Mouse (Mus musculus) kidney, postnatal 36 days (tissue): Measurements from ENCODE around the gene Fgfr2.

Source experiments
- DNase-seq, 2 experiments: peaks; one replicate each; pipeline ENCODE4 v3.0.0; 2021 to 2022; ENCODE audit warnings: mixed read lengths in 2 of 2

The Fgfr2 gene

DNA sequence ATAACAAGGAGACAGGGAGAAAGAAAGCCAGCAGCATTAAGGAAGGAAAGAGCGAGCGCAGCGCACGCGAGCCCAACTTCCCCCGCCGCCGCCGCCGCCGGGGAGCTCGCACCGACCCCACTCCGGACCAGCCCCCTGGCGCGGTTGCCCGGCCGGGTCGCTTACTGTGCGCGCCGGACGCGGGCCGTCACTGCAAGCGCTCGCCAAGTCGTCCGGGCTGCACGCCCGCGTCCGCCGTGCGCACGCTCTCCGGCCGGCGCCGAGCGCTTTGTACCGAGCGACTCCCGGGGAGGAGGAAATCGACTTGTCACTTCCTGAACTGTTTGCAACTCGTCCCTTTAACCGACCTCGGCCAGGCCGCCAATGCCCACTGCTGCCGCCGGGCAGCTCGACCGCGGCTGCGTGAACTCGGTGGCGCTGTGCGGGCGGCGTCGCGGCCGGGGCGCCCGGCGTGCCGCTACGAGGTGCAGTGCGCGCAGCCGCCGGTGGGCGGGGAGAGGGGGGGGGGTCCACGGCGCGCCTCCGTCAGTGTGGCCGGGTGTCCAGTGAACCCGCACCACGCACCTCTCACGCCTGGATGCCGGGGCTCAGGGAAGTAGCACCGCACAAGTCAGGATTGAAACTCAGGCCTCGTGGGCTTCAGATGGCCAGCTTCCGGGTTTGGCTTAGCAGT, 309.6 kb downstream of the Fgfr2 start, which contains the start of gene Fam53b:
Gene Fam53b, minus strand, starts transcription at position 471 of the 673 bp plus-strand sequence.
- peak; percentile 75 to 83 for DNase-seq

DNA sequence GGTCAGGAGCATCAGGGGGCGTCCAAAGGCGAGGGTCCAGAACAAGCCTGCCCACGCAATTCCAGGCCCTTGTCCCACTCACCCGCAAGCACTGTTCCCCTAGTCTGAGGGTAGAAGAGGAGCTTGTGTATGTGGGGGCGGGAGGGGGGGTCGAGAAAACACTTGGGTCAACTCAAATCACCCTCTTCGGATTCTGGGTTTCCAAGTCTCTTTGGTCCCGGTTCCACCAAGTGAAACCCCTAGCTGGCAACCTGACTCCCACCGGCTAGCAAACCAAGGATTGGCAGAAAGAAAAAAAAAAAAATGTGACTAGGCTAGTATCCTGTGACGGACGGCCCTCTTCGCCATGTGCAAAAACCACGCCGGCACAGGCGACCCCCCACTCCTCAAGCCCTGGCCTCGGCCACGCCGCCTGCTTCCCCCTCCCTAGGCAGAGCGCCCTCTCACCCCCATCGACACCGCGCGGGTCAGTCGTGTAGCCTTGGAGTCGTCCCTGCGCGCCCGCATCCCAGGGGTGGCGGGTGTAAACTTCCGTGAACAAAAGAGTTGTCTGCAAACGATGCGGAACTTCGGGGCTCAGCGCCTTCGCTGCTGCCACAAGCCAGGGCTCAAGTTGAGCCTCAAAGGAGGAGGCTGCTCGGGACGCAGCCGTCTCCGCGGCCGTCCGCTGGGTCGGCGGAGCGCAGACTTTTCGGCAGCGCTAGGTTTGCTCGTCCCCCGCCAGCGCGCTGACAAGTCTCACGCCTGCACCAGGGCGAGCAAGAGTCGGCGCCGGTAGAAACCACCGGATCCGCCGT, 310.3 kb downstream of the Fgfr2 start:
- peak; percentile 39 to 69 for DNase-seq

DNA sequence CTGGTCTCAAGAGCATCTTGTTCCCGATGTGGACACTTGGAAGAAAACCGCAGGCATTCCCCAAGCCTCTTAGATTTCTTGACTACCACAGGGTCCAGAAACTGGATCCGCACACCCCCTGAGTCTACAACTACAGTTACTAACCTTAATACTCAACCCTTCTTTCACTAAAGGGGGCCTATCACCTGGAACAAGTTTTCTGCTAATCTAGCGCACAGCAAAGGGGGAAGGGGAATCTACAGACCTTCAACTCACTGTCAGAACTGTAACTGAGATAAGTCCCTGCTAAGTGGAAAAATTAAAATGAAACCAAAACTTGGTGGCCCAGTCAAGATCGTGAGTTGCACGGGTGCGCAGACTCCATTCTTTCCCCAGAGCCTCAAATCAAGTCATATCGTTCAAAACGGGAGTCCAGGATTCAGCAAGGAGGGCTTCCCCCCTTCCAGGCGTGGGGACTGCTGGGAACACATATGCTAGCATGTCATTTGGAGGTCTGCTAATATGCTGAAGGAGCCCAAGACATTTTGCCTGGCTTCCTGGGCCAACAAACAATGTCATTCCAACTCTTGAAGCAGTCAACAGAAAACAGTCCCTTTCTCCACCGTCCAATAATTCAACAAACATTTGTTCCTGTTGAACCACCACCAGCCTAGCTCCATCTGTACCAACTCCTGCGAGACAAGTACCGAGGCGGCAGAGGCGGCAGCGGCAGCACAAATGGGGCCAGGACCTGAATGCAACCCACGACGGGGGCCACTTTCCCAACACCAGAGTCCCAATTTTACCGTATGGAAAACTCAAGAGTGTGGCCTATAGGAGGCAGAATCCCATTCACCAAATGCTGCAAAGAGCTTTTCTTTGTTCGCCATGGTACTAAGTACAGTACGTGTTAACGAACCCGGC, 311.2 kb downstream of the Fgfr2 start:
- DNase-seq = peak in 1 of 2 experiments; percentile 42

DNA sequence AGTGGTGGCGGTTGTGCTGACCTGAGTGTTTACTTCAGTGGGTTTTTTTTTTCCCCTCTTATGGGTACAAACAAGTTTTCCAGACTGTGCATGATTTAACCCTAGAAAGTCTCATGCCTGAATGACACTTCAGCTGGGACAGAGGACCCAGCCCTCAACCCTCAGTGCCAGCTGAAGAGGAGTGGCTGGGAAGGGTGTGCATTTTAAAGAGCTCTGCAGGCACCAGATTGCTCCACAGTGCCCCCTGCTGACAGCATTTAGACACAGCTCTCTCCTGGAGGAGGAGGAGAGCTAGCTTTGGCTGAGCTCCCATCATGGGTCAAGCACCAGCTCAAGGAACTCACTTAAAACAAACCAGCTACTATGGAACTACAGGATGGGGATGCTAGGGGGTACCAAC, 312.3 kb downstream of the Fgfr2 start:
- DNase-seq = peak; percentile 92 to 97

DNA sequence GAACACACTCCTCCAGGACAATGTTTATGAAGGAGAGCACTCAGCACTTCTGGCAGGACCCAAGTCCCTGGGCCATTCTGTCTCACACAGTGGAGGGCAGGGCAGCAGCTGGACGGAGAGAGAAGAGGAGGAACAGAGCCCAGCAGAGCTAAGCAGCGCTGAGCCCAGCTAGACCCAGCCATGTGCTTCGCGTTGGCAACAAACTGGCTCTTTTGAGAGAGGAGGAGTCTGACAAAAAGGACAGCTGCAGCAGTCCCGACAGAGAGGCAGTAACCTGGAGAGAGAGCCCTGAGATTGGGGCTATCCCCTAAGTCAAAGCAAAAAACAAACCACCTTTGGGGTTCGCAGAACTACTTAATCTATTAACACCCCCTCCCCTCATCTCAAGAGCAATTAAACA, 312.8 kb downstream of the Fgfr2 start:
- DNase-seq = peak in 1 of 2 experiments; percentile 62

DNA sequence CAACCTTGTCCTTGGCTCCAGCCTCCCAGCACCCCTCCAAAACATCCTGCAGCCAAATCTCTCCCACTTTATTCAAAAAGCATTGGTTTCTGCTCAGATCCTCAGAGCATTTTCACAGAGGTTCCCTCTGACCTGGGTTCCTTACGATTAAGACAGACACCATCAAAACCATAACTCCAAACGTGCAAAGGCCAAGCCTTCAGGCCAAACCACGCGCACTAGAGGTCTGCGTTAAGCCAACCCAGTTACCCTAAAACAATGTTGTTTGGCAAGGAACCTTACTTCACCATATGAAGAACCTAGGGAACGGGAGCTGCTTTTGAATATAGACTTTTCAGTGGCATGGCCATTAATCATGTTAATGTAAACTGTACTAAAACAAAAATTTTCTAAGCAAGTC, 313.4 kb downstream of the Fgfr2 start:
- no peak for DNase-seq

DNA sequence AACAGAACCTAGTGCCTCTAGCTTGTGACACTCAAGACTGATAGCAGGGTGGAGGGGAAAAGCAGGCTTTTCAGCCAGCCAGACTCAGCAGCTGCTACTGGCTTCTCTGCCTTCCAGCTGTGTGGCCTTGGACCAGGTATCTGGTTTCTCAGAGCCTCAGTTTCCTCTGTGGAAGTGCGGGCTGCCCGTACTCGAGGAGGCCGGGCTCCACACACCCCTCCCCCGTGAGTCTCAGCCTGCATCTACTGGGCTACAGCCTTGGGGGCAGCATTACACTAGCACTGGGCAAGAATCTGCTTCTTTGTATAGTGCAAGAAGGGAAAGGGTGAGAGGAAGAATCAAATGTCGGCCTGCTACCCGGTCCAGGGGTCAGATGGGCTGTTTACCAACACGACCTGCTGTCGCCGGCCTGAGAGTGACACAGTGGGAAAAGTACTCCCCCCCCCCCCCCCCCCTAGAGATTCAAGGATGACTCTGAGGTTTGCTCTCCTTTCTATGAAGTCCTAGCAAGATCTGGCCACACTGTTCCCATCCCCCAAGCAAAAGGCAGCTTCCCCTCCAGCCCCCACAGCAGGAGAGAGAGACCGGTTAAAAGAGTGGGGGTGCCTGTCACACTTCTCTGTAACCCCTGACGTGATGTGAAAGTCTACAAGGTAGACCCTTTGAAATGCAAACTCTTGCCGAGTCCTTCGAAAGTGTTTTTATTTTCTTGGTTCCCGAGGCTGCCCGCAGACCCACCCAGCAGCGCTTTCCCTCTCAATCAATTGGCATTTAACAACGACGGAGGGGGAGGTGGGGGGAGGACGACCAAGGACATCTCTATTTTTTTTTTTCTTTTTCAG, 314.1 kb downstream of the Fgfr2 start:
- peak in 1 of 2 experiments; percentile 49 for DNase-seq

DNA sequence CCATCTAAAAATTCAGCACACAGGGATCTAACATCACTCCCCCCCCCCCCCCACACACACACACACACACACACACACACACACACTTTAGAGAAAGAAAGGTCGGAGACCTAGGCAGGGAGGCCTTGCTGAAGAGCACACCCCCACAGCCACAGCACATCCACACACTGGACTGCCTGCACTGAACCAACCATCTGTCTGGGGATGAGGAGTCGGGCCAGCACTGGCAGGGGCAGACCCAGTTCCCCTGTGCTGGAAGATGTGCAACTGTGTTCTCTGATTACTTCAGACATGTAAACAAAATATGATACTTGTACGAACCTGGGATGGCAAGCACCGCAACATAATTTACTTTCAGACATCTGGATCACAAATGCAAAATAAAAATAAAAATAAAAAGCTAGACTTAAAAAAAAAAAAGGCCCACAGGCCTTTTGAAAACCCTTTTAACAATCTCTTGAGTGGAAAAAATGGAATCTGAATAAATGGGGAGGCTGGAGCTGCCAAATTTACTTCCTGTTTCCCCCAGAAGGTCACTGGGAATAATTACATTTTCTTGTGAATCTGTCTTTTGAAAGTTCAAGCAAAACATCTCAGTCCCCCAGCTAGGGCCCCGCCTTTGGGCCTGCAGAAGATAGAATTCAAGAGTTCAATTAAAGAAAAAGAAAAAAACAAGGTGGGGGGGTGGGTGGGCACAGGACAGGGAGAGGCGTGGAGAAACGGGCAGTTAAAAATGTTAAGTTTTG, 314.9 kb downstream of the Fgfr2 start:
- peak in 1 of 2 experiments; percentile 22 for DNase-seq

DNA sequence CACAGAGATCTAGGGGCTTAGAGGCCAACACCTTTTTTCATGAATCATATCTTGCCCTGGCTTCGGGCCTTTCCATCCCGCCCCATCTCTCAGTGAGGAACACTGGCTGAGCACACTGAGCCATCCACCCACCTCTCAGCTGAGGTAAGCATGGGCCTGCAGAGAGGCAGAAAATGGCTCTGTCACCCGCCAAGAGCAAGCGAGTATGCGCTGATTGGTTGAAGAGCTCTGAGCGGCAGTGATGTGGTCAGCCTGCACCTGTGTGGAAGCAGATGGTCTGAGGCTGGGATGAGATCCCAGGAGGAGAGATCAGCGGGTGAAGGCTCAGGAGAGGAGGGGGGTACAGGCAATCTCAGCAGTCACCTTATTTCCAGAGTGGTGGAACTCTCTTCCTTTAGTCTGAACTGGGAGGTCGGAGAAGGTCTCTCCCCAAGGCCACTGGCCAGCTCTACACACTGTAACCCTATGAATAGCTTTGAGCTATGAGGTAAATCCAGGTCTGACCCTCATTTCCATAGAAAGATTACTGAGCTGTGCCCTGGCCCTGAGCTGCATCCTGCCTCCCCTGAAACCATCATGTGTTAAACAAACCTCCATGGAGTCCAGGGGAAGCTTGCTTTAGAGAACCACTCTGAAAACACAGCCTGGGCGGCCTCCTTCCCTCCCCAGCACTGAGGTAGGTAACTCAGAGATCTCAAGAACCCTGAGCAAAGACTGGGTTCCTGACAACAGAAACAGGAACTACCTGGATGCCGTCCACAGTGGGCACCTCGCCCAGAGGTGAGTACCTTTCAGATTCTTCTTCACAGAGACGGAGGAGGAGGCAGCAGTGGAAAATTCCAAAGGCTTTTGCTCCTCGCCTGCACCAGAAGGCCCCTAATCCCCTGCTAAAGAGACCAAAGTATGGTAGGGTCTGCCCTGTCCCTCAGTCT, 316.0 kb downstream of the Fgfr2 start:
- DNase-seq = peak; percentile 81 to 85

DNA sequence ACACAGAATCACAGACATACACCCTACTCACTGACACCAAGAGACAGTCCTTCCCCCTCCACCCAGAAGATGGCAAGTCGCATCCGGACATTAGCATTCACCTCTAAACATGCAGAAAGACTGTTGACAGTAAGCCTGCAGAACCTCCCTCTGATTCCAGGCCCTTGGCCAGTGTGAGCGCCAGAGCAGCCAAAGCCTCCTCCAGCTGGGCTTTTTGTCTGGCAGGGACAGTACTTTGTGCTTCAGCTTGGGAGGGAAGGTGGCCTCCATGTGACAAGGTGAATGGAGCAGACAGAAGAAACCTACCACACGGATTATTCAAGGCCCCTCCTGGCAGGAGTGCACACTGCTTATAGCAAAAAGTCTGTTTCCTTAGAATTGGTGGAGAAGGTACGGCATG, 316.9 kb downstream of the Fgfr2 start:
- DNase-seq = no peak

DNA sequence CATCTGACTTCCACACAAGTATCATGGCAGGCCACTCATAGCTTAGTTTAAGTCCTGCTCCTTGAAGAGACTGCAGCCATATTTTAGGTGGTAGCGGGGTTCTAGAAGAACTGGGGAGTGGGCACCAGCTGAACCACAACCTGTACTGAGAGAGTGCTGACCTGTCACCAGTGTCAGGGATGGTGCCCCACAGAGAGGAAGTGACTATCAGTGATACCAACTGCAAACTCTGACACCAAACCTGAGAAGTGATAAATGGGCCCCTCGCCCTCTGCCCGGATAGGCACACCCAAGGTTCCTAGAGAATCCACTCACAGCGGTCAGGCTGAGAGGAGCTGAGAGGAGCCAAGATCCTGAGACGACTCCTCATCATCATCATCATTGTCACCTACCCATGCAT, 318.2 kb downstream of the Fgfr2 start:
- DNase-seq = no peak

DNA sequence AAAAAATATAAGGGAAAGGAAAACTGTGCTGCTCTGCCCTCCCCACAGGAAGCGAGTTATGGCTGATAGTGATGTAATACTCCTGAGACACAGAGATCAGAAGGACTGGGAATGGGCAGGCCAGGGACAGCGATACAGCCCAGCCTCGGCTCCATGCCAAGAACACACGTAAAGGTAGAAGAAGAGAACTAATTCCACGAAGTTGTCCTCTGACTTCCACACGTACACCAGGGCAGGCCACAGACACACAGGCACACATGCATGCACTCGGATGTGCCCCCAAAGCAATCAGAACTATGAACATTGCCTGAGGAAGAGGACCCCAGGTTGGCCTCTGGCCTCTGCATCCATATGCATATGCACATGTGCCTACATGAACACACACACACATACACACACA, 318.7 kb downstream of the Fgfr2 start:
- no peak for DNase-seq

DNA sequence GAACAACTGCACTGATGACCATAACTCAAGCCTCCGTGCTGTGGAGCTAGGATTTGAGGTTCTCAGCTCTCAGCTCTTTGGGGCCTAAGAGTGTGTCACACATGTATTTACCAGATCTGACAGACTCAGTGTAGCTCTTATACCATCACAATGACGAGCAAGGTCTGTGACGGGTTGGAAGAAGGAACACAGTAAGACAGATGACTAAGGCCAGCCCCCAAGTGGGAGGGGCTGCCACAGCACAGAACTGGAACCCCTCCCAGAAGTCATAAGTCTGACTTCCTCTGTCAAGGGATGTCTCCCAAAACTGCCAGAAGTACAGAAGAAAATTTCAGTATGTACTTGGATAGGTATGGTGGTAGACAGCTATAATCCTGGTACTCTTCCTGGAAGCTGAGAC, 319.2 kb downstream of the Fgfr2 start:
- DNase-seq = no peak

DNA sequence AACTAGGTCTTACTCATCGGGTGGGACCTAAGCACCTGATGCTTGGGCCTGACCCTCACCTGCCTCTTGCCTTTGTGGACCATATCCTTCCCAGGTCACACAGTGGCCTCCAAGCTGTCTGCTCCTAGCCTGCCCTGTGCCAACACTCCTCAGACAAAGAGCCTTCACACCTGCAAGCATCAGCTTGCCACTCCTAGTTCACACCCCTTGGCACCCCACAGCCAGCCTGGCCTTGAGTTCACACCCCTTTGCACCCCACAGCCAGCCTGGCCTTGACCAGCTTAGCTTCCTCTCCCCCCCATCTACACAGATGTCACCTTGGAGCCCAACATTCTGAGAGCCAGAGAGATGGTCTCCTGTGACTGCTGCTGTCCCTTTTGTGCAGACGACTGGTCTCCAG, 319.8 kb downstream of the Fgfr2 start:
- peak in 1 of 2 experiments; percentile 6 for DNase-seq

DNA sequence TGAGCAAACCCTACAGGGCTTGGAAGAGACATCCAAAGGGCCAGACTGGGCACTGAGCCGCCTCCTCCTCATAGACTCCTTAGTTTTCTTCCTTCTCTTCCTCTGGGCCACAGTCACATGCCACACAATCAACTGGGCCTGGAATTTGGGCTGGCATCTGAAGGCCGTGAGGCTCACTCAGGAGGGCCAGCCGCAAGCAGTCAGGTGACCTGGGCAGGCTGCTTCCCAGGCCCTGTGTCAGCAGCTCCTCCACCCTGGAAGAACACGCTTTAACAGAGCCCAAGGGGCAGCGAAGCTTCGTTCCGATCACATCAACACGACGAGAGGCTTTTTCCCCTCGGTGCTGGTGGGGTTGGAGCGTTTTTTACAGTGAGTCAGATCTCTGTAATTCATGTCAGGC, 320.5 kb downstream of the Fgfr2 start:
- peak; percentile 56 to 59 for DNase-seq

DNA sequence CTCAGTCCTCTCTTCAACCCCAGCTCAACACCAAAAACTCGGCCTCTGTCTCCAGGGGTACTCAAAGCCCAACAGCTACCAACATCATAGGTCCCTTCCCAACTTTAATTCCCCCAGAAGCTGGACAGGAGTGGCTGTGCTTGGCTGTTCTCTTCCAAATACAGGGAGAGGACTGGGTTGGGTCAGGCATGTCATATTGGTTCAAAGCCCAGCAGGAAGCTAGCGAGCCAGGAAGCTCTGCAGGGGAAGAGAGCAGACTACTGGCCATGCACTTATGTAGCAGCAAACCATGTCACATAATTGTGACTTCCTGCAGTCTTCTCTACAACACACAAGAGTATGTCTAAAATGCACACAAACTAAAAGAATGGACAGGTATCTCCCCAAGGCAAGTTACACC, 321.1 kb downstream of the Fgfr2 start:
- peak in 1 of 2 experiments; percentile 51 for DNase-seq

DNA sequence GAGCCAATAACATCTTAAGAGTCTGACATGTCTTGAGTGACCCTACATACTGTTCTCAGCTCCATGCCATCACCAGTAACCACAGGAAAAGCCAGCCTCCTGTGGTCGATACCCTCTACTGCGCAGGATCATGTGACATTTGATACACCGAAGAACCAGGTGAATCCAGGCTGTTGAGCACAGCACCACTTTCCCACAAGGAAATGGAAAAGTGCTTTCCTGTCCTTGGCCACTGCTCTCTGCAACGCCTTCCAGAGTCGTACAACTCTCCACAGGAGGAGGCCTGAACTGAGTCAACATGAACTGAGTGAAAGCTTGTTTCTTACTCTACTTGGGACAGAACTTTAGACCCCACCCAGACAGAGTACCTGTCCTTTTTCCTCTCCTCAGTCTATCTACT, 321.6 kb downstream of the Fgfr2 start:
- peak in 1 of 2 experiments; percentile 11 for DNase-seq

DNA sequence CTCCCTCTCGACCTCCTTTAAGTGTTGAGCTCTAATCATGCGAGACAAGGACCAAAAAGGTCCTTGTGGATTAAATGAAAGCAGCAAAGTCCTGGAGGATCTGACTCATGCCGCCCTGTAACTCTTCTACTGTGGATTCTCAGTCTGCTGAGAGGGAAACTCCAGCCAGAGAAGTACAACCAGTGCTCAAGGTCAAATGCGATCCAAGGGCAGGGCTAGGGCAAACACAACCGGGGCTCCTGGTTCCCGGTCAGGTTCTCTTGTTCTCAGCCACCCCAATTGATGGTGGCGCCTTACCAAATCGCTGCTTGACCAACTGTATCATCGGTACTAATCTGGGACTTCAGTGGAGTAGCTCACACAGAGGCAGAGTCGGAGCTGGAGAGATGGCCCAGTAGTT, 322.3 kb downstream of the Fgfr2 start:
- DNase-seq = peak; percentile 61 to 63

DNA sequence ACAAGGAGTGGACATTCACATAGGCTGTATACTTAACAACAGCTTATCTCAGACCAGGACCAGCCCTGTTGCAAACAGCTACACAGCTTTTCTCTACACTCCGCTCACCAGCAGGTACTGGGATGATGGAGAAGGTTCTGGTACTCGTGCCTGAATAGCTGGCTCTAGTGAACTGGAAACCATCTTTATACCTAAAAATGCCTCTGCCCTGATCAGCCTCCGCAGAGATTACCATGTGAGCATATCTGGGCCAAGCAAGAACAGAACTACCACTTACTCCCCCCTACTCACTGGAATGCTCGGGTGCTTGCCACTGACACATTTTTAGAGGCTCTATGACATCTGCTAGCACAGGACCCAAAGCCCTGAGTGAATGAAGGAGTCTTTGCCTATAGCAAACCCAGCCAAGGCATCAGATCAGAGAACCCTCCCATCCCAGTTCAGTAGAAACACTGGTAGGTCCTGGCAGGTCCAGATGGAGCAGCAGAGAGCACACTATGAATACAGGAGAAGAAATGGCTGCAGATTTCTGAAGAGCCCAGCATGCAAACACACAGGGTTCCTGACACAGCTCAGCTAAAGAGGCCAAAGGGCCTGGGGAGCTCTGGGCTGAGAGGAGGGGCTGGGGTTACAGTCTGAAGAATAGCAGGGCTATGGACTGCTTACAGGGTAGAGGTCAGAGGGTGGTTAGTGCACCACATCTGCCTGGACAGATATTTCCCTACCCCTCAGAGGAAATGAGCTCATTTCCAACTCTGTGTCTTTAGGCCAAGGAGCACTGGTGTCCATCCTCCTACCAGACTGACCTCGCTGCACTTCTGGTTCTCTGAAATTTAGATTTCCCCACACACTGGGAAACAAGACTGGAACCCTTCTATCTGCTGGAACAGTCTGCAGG, 323.8 kb downstream of the Fgfr2 start:
- peak in 1 of 2 experiments; percentile 22 for DNase-seq
